Mouse (Mus musculus): ENCODE data around the gene Ppp1r2. TPM values are rescaled to one million over a fixed set of nuclear protein-coding genes. Genes with fewer than 3 reads are reported as not detected.

The Ppp1r2 gene
- polyA plus RNA-seq, 1 experiment, result 38.9 TPM

DNA sequence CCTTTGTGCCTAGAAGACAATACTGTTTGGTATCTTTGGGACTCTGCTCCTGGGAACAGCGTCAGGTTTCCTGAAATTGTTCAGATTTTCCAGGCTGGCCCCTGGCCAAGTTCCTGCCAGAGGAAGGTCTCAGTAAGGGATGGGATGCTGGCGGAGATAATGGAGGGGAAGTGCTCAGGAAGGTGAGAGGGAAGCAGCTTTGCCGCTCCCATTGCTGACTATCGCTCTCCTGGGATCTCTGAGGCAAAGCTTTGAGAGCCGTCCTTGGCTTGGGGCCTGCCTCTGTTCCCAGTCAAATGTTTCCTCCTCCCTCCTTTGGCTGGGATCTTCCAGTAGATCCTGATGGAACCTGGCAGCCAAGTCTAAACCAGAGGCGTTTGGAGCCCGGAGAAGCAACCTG, 1.5 kb upstream of the Ppp1r2 start:
- peak overlapping the region; percentile 40 for H3K27ac ChIP-seq (ENCODE audit: control insufficient read depth, insufficient read depth, low read depth, low read length)
- H3K27me3 ChIP-seq (ENCODE audit: control insufficient read depth, insufficient read depth, low read length), result no peaks in the 10 kb centered on the region
- H3K4me1 ChIP-seq (ENCODE audit: control insufficient read depth, insufficient read depth, low read length), result peaks cover 16% of the 10 kb centered on the region
- H3K4me3 ChIP-seq (ENCODE audit: control insufficient read depth, low read depth, low read length), result peak overlapping the region; percentile 71
- no peaks in the 10 kb centered on the region for H3K36me3 ChIP-seq (ENCODE audit: control insufficient read depth, insufficient read depth, low read length)
- TF ChIP-seq CTCF (IDR thresholded peaks at IDR 0.05; ENCODE audit: control insufficient read depth, insufficient read depth, insufficient replicate concordance, low read depth, low read length), result no peak
- TF ChIP-seq POLR2A (IDR thresholded peaks at IDR 0.05; ENCODE audit: control insufficient read depth, low read depth, low read length), result no peak

DNA sequence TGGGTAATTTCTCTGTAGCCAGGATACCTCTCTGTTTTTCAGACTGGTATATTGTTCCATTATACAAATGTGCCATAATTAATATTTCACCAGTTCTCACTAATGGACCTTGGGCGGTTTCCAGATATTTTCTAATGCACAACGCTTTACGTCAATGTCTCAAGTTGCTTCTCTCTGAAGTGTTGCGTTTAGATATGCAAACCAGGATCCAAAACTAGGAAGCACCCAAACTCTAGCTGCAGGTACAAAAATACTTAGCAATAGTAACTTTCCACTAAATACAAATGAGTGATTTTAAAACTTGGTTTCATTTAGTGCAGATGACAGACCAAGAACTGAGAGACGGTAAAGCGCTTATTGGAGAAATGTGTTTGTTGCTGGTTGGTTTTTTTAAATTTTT, 993 bp downstream of the Ppp1r2 start:
- TF ChIP-seq CTCF (IDR thresholded peaks at IDR 0.05; ENCODE audit: control insufficient read depth, insufficient read depth, insufficient replicate concordance, low read depth, low read length) (no peak), POLR2A (IDR thresholded peaks at IDR 0.05; ENCODE audit: control insufficient read depth, low read depth, low read length) (no peak)
- Histone ChIP-seq H3K4me1 (ENCODE audit: control insufficient read depth, insufficient read depth, low read length) (peaks cover 16% of the 10 kb centered on the region), H3K27ac (ENCODE audit: control insufficient read depth, insufficient read depth, low read depth, low read length) (no peak overlapping the region), H3K36me3 (ENCODE audit: control insufficient read depth, insufficient read depth, low read length) (no peaks in the 10 kb centered on the region), H3K4me3 (ENCODE audit: control insufficient read depth, low read depth, low read length) (peak overlapping the region; percentile 99; the same call in 1 of the 2 replicates), H3K27me3 (ENCODE audit: control insufficient read depth, insufficient read depth, low read length) (no peaks in the 10 kb centered on the region)

GRCm38 (mm10) chr16:31266692-31267091, 8.4 kb downstream of the Ppp1r2 start:
- Histone ChIP-seq H3K27ac (ENCODE audit: control insufficient read depth, insufficient read depth, low read depth, low read length) (no peak overlapping the region), H3K4me1 (ENCODE audit: control insufficient read depth, insufficient read depth, low read length) (no peaks in the 10 kb centered on the region), H3K36me3 (ENCODE audit: control insufficient read depth, insufficient read depth, low read length) (no peaks in the 10 kb centered on the region; the same call in 1 of the 2 replicates), H3K4me3 (ENCODE audit: control insufficient read depth, low read depth, low read length) (no peak overlapping the region), H3K27me3 (ENCODE audit: control insufficient read depth, insufficient read depth, low read length) (no peaks in the 10 kb centered on the region)
- TF ChIP-seq POLR2A (IDR thresholded peaks at IDR 0.05; ENCODE audit: control insufficient read depth, low read depth, low read length), result no peak
- no peak for TF ChIP-seq CTCF (IDR thresholded peaks at IDR 0.05; ENCODE audit: control insufficient read depth, insufficient read depth, insufficient replicate concordance, low read depth, low read length)

DNA sequence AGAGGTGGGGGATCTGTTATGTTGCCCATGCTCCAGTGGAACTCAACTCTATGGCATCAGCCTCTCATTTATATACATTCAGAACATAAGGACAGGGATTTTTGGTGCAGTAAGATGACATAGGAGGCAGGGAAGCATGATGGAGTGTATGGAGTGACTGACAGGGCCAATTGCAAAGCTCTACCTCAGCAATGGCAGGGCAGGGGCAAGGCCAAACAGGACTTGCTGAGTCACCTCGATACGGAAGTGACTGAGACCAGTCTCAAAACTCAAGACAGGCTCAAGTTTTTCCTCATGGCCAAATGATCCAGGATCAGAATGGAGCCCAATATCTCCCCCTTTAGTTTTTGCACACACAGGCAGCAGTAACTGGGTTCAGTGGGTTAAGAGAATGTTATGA, 18.9 kb downstream of the Ppp1r2 start:
- no peaks in the 10 kb centered on the region for H3K27me3 ChIP-seq (ENCODE audit: control insufficient read depth, insufficient read depth, low read length)
- no peaks in the 10 kb centered on the region for H3K4me1 ChIP-seq (ENCODE audit: control insufficient read depth, insufficient read depth, low read length)
- no peak overlapping the region for H3K27ac ChIP-seq (ENCODE audit: control insufficient read depth, insufficient read depth, low read depth, low read length)
- peaks cover 2% of the 10 kb centered on the region; the same call in 1 of the 2 replicates for H3K36me3 ChIP-seq (ENCODE audit: control insufficient read depth, insufficient read depth, low read length)
- peak overlapping the region; percentile 66 for H3K4me3 ChIP-seq (ENCODE audit: control insufficient read depth, low read depth, low read length)
- TF ChIP-seq CTCF (IDR thresholded peaks at IDR 0.05; ENCODE audit: control insufficient read depth, insufficient read depth, insufficient replicate concordance, low read depth, low read length), result no peak
- TF ChIP-seq POLR2A (IDR thresholded peaks at IDR 0.05; ENCODE audit: control insufficient read depth, low read depth, low read length), result no peak

GRCm38 (mm10) chr16:31255685-31256084, 19.4 kb downstream of the Ppp1r2 start:
- Histone ChIP-seq H3K4me1 (ENCODE audit: control insufficient read depth, insufficient read depth, low read length) (no peaks in the 10 kb centered on the region), H3K4me3 (ENCODE audit: control insufficient read depth, low read depth, low read length) (peak overlapping the region; percentile 66), H3K27ac (ENCODE audit: control insufficient read depth, insufficient read depth, low read depth, low read length) (no peak overlapping the region), H3K36me3 (ENCODE audit: control insufficient read depth, insufficient read depth, low read length) (peaks cover 2% of the 10 kb centered on the region; the same call in 1 of the 2 replicates), H3K27me3 (ENCODE audit: control insufficient read depth, insufficient read depth, low read length) (no peaks in the 10 kb centered on the region)
- TF ChIP-seq CTCF (IDR thresholded peaks at IDR 0.05; ENCODE audit: control insufficient read depth, insufficient read depth, insufficient replicate concordance, low read depth, low read length), result no peak

- TF ChIP-seq CTCF (IDR thresholded peaks at IDR 0.05; ENCODE audit: control insufficient read depth, insufficient read depth, insufficient replicate concordance, low read depth, low read length), result no peak
- no peak for TF ChIP-seq POLR2A (IDR thresholded peaks at IDR 0.05; ENCODE audit: control insufficient read depth, low read depth, low read length)
- Histone ChIP-seq H3K27me3 (ENCODE audit: control insufficient read depth, insufficient read depth, low read length) (no peaks in the 10 kb centered on the region), H3K36me3 (ENCODE audit: control insufficient read depth, insufficient read depth, low read length) (no peaks in the 10 kb centered on the region), H3K4me1 (ENCODE audit: control insufficient read depth, insufficient read depth, low read length) (no peaks in the 10 kb centered on the region), H3K4me3 (ENCODE audit: control insufficient read depth, low read depth, low read length) (no peak overlapping the region), H3K27ac (ENCODE audit: control insufficient read depth, insufficient read depth, low read depth, low read length) (no peak overlapping the region)
Measured at GRCm38 (mm10) chr16:31249401-31249800, 25.7 kb downstream of the Ppp1r2 start.

DNA sequence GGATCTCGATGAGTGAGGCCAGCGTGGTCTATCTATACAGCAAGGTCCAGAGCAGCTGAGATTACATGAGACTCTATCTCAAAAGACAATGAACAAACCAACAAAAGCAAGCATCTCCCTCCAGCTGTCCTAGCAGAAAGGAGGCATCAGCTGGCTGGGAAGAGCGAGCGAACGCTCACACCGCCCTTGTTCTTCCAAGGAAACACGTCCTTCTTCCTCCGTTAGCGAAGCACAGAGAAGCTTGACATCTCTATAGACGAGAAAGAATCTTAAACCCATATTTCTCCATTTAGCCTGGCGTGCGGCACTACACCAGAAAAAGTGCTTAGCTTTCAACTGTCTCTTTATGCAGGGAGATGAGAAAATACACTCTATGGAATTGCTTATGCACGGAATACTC, 26.4 kb downstream of the Ppp1r2 start:
- no peaks in the 10 kb centered on the region for H3K4me1 ChIP-seq (ENCODE audit: control insufficient read depth, insufficient read depth, low read length)
- no peaks in the 10 kb centered on the region for H3K36me3 ChIP-seq (ENCODE audit: control insufficient read depth, insufficient read depth, low read length)
- H3K4me3 ChIP-seq (ENCODE audit: control insufficient read depth, low read depth, low read length), result no peak overlapping the region
- no peak overlapping the region for H3K27ac ChIP-seq (ENCODE audit: control insufficient read depth, insufficient read depth, low read depth, low read length)
- TF ChIP-seq CTCF (IDR thresholded peaks at IDR 0.05; ENCODE audit: control insufficient read depth, insufficient read depth, insufficient replicate concordance, low read depth, low read length), result no peak
- no peak for TF ChIP-seq POLR2A (IDR thresholded peaks at IDR 0.05; ENCODE audit: control insufficient read depth, low read depth, low read length)
- no peaks in the 10 kb centered on the region for H3K27me3 ChIP-seq (ENCODE audit: control insufficient read depth, insufficient read depth, low read length)

DNA sequence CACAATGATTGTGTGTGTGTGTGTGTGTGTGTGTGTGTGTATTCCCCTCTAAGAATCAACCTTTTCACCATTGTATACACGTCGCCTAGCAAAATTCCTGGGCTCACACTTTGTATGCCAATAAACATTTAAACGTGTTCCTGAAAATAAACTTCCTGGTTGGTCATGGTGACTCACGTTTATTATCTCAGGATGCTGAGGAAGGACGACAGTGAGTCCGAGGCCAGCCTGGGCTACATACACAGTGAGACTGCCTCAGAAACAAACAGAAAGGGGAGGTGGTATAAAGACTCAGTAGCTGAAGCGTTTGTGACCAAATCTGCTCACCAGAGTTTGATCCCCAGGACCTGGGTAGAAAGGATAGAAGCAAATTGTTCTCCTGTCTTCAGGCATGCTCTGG, 27.6 kb downstream of the Ppp1r2 start:
- H3K27me3 ChIP-seq (ENCODE audit: control insufficient read depth, insufficient read depth, low read length), result no peaks in the 10 kb centered on the region
- TF ChIP-seq CTCF (IDR thresholded peaks at IDR 0.05; ENCODE audit: control insufficient read depth, insufficient read depth, insufficient replicate concordance, low read depth, low read length) (no peak), POLR2A (IDR thresholded peaks at IDR 0.05; ENCODE audit: control insufficient read depth, low read depth, low read length) (no peak)
- H3K4me3 ChIP-seq (ENCODE audit: control insufficient read depth, low read depth, low read length), result no peak overlapping the region
- H3K4me1 ChIP-seq (ENCODE audit: control insufficient read depth, insufficient read depth, low read length), result no peaks in the 10 kb centered on the region
- H3K27ac ChIP-seq (ENCODE audit: control insufficient read depth, insufficient read depth, low read depth, low read length), result no peak overlapping the region
- H3K36me3 ChIP-seq (ENCODE audit: control insufficient read depth, insufficient read depth, low read length), result no peaks in the 10 kb centered on the region
